Comparison of ENCODE assay signal across 10 mouse cellular contexts in genomic region chr13:34270886-34271602, GRCm38 (mm10).
A peak's percentile ranks its signal among the peaks of the same experiment; 100 is the strongest.
DNase-seq lines count a peak whose midpoint lies in the region; ATAC-seq and TF ChIP-seq lines count a peak whose summit lies in the region.
"Had no signal": no experiment of that assay in that cellular context is flagged by ENCODE, and none has a peak within 500 bp of the region (broad histone marks: within the 10 kb centered on the region; RNA-seq: fewer than 3 reads in every experiment).

No protein-coding gene starts in this region.

- no peak overlapping the region for H3K4me3 ChIP-seq in hindbrain, embryonic 14.5 days (replicated peaks; ENCODE audit: low read length)
- no peak overlapping the region for H3K4me3 ChIP-seq in hindbrain, embryonic 16.5 days (ENCODE audit: low read length)
- H3K4me3 ChIP-seq in neural tube, embryonic 13.5 days, result no peak overlapping the region
- no peak overlapping the region for H3K4me3 ChIP-seq in liver, adult 2 months (ENCODE audit: insufficient read depth, low read depth, low read length)
- H3K4me3 ChIP-seq in neural tube, embryonic 15.5 days (replicated peaks), result no peak overlapping the region
- H3K4me3 ChIP-seq: limb, embryonic 13.5 days had no signal

- no peak overlapping the region for H3K9ac ChIP-seq in hindbrain, embryonic 14.5 days
- no peak overlapping the region for H3K9ac ChIP-seq in hindbrain, embryonic 16.5 days (ENCODE audit: low read depth, low read length)
- H3K9ac ChIP-seq in neural tube, embryonic 13.5 days, result no peak overlapping the region
- peak overlapping the region; percentile 2; the same call in 1 of the 2 replicates for H3K9ac ChIP-seq in liver, adult 2 months (ENCODE audit: low read depth, low read length)
- H3K9ac ChIP-seq in neural tube, embryonic 15.5 days (replicated peaks), result no peak overlapping the region
- H3K9ac ChIP-seq: limb, embryonic 13.5 days had no signal

- no peaks in the 10 kb centered on the region for H3K9me3 ChIP-seq in hindbrain, embryonic 14.5 days (ENCODE audit: control insufficient read depth, low read length)
- no peaks in the 10 kb centered on the region for H3K9me3 ChIP-seq in hindbrain, embryonic 16.5 days (ENCODE audit: control insufficient read depth, low read length)
- H3K9me3 ChIP-seq in neural tube, embryonic 13.5 days, result no peaks in the 10 kb centered on the region
- no peaks in the 10 kb centered on the region for H3K9me3 ChIP-seq in neural tube, embryonic 15.5 days (replicated peaks)
- H3K9me3 ChIP-seq: limb, embryonic 13.5 days had no signal

- no peak for TF ChIP-seq CTCF in liver, adult 2 months (IDR thresholded peaks at IDR 0.05; ENCODE audit: low read depth, low read length)

- TF ChIP-seq POLR2A in liver, adult 2 months (IDR thresholded peaks at IDR 0.05; ENCODE audit: extremely low read depth, insufficient read depth, low read length), result no peak

- no peaks in the 10 kb centered on the region; the same call in 1 of the 2 replicates for H3K36me3 ChIP-seq in hindbrain, embryonic 14.5 days (replicated peaks; ENCODE audit: control insufficient read depth, insufficient read depth)
- H3K36me3 ChIP-seq in hindbrain, embryonic 16.5 days (ENCODE audit: control insufficient read depth, insufficient read depth, low read length), result no peaks in the 10 kb centered on the region
- peaks cover 3% of the 10 kb centered on the region; the same call in 1 of the 2 replicates for H3K36me3 ChIP-seq in neural tube, embryonic 13.5 days
- peaks cover 3% of the 10 kb centered on the region for H3K36me3 ChIP-seq in liver, adult 2 months (ENCODE audit: control insufficient read depth, insufficient read depth, low read length)
- no peaks in the 10 kb centered on the region for H3K36me3 ChIP-seq in neural tube, embryonic 15.5 days
- H3K36me3 ChIP-seq: limb, embryonic 13.5 days had no signal

- 83% methylated on average over 5 of the region's 5 CpGs for WGBS in hindbrain, embryonic 14.5 days
- 91% methylated on average over 5 of the region's 5 CpGs for WGBS in hindbrain, embryonic 16.5 days
- WGBS in neural tube, embryonic 13.5 days, result 85% methylated on average over 5 of the region's 5 CpGs
- WGBS in liver, adult 2 months, result 62% methylated on average over 5 of the region's 5 CpGs
- 87% methylated on average over 5 of the region's 5 CpGs for WGBS in neural tube, embryonic 15.5 days

- no peak for DNase-seq in hindbrain, embryonic 14.5 days (ENCODE audit: low spot score)
- DNase-seq in neural tube, embryonic 10.5 days (ENCODE audit: extremely low spot score, low spot score), result no peak
- peak; percentile 85 for DNase-seq in liver, adult 2 months (ENCODE audit: extremely low read depth, low read depth, low spot score)
- no peak for DNase-seq in layer of hippocampus, adult 8-10 months (ENCODE audit: low spot score in 2 of 2)
- DNase-seq in adrenal gland, postnatal 14 days, result no peak
- DNase-seq: gastrocnemius, postnatal 36 days had no signal

- H3K27ac ChIP-seq in hindbrain, embryonic 14.5 days, result peak overlapping the region; percentile 32; the same call in 1 of the 2 replicates
- H3K27ac ChIP-seq in hindbrain, embryonic 16.5 days (ENCODE audit: low read depth, low read length), result no peak overlapping the region
- peak overlapping the region; percentile 42 for H3K27ac ChIP-seq in neural tube, embryonic 13.5 days (replicated peaks)
- peak overlapping the region; percentile 72 for H3K27ac ChIP-seq in liver, adult 2 months (replicated peaks; ENCODE audit: insufficient read depth, low read depth, low read length)
- H3K27ac ChIP-seq in neural tube, embryonic 15.5 days (replicated peaks), result peak overlapping the region; percentile 64
- H3K27ac ChIP-seq: limb, embryonic 13.5 days had no signal

- H3K79me2 ChIP-seq in liver, adult 2 months (ENCODE audit: control insufficient read depth, insufficient read depth, low read length), result peaks cover 40% of the 10 kb centered on the region

- peaks cover 28% of the 10 kb centered on the region for H3K4me1 ChIP-seq in hindbrain, embryonic 14.5 days (replicated peaks; ENCODE audit: control insufficient read depth, insufficient read depth, low read length)
- H3K4me1 ChIP-seq in hindbrain, embryonic 16.5 days (ENCODE audit: control insufficient read depth, insufficient read depth, low read depth, low read length), result peaks cover 17% of the 10 kb centered on the region
- H3K4me1 ChIP-seq in neural tube, embryonic 13.5 days (replicated peaks), result peaks cover 58% of the 10 kb centered on the region
- peaks cover 38% of the 10 kb centered on the region for H3K4me1 ChIP-seq in liver, adult 2 months (ENCODE audit: control insufficient read depth, insufficient read depth, low read length)
- peaks cover 39% of the 10 kb centered on the region for H3K4me1 ChIP-seq in neural tube, embryonic 15.5 days

- H3K27me3 ChIP-seq in hindbrain, embryonic 14.5 days (ENCODE audit: control insufficient read depth, insufficient read depth, low read length), result no peaks in the 10 kb centered on the region
- no peaks in the 10 kb centered on the region for H3K27me3 ChIP-seq in hindbrain, embryonic 16.5 days (replicated peaks; ENCODE audit: control insufficient read depth, insufficient read depth, low read length)
- H3K27me3 ChIP-seq in neural tube, embryonic 13.5 days, result no peaks in the 10 kb centered on the region
- no peaks in the 10 kb centered on the region for H3K27me3 ChIP-seq in liver, adult 2 months (ENCODE audit: control insufficient read depth, insufficient read depth, low read length)
- H3K27me3 ChIP-seq in neural tube, embryonic 15.5 days (replicated peaks), result no peaks in the 10 kb centered on the region
- H3K27me3 ChIP-seq: limb, embryonic 13.5 days had no signal

- H3K4me2 ChIP-seq in hindbrain, embryonic 14.5 days (replicated peaks), result no peak overlapping the region
- no peak overlapping the region for H3K4me2 ChIP-seq in hindbrain, embryonic 16.5 days (ENCODE audit: low read length)
- H3K4me2 ChIP-seq in neural tube, embryonic 13.5 days, result no peak overlapping the region
- no peak overlapping the region for H3K4me2 ChIP-seq in neural tube, embryonic 15.5 days

- no peak for ATAC-seq in hindbrain, embryonic 14.5 days (ENCODE audit: low FRiP score)
- no peak for ATAC-seq in hindbrain, embryonic 16.5 days
- no peak for ATAC-seq in neural tube, embryonic 13.5 days (ENCODE audit: low read depth)
- ATAC-seq in neural tube, embryonic 15.5 days (ENCODE audit: low FRiP score), result no peak
